Mouse (Mus musculus) bone marrow macrophage, adult 2 months (primary cell): ENCODE measurements around the gene Pde4c. TPM values are rescaled to one million over a fixed set of nuclear protein-coding genes. Genes with fewer than 3 reads are reported as not detected.

Experiments
- H3K27ac ChIP-seq: 2 replicates; pipeline ENCODE4 v1.5.1; 2012; ENCODE audit warnings: low read depth, low read length; ENCODE audit not compliant: insufficient read depth
- H3K4me1 ChIP-seq: 2 replicates; pipeline ENCODE4 v1.6.1; 2012; ENCODE audit warnings: low read length; ENCODE audit not compliant: control insufficient read depth, insufficient read depth
- H3K4me3 ChIP-seq: 2 replicates; pipeline ENCODE4 v1.5.1; 2012; ENCODE audit warnings: mild to moderate bottlenecking, low read length, moderate library complexity; ENCODE audit not compliant: insufficient read depth
- CTCF ChIP-seq: IDR thresholded peaks from 2 replicates; pipeline ENCODE4 v1.5.1; 2012; ENCODE audit warnings: low read depth, mild to moderate bottlenecking, low read length, moderate library complexity
- POLR2A ChIP-seq: IDR thresholded peaks from 2 replicates; pipeline ENCODE4 v1.6.1; 2012; ENCODE audit warnings: mild to moderate bottlenecking, low read depth, low read length, borderline replicate concordance
- polyA plus RNA-seq: library from polyadenylated mRNA; stranded (reverse); fragments of >200 nt; gene quantifications from 2 replicates; pipeline ENCODE4 v1.2.4, GENCODE M21; 2012; ENCODE audit not compliant: missing spikeins, insufficient read depth, insufficient read length

Pde4c gene
- polyA plus RNA-seq, 1 experiment: not detected

- no peak overlapping the region for H3K4me3 ChIP-seq
- TF ChIP-seq CTCF: no peak
- TF ChIP-seq POLR2A: no peak
- H3K4me1 ChIP-seq: peaks cover 12% of the 10 kb centered on the region
- no peak overlapping the region for H3K27ac ChIP-seq
These were observed 6.8 kb upstream of the Pde4c start for GRCm38 (mm10) chr8:70716521-70717400.

- Histone ChIP-seq H3K4me1 (peaks cover 12% of the 10 kb centered on the region), H3K4me3 (no peak within 1 kb of the TSS), H3K27ac (no peak within 1 kb of the TSS)
- TF ChIP-seq CTCF (peak; percentile 58), POLR2A (no peak)
These were observed 5.2 kb upstream of the Pde4c start, which contains the start of gene Gm3336 for GRCm38 (mm10) chr8:70718297-70718696. Gm3336 (plus strand) TSS chr8:70718543.

- Histone ChIP-seq H3K4me3 (peak overlapping the region; percentile 16; the same call in 1 of the 2 replicates), H3K27ac (peak overlapping the region; percentile 70), H3K4me1 (peaks cover 12% of the 10 kb centered on the region)
- TF ChIP-seq POLR2A (no peak), CTCF (no peak)
These were observed 3.7 kb upstream of the Pde4c start for GRCm38 (mm10) chr8:70719796-70720270.

GRCm38 (mm10) chr8:70720739-70721138 is 2.8 kb upstream of the Pde4c start:
- TF ChIP-seq CTCF (peak; percentile 68), POLR2A (no peak)

GRCm38 (mm10) chr8:70721601-70722000 is 1.9 kb upstream of the Pde4c start:
- no peak overlapping the region for H3K27ac ChIP-seq
- H3K4me1 ChIP-seq: peaks cover 12% of the 10 kb centered on the region
- TF ChIP-seq POLR2A: no peak
- H3K4me3 ChIP-seq: no peak overlapping the region

More at GRCm38 (mm10) chr8:70720739-70721138, 2.8 kb upstream of the Pde4c start:
- H3K4me3 ChIP-seq: no peak overlapping the region
- peaks cover 12% of the 10 kb centered on the region for H3K4me1 ChIP-seq
- H3K27ac ChIP-seq: no peak overlapping the region

- H3K4me1 ChIP-seq: peaks cover 9% of the 10 kb centered on the region
- TF ChIP-seq POLR2A (no peak), CTCF (no peak)
- no peak overlapping the region for H3K4me3 ChIP-seq
- no peak overlapping the region for H3K27ac ChIP-seq
These were observed 696 bp downstream of the Pde4c start for GRCm38 (mm10) chr8:70724216-70724615.

GRCm38 (mm10) chr8:70725792-70726447 is 2.4 kb downstream of the Pde4c start:
- TF ChIP-seq CTCF: no peak
- no peak for TF ChIP-seq POLR2A
- H3K4me1 ChIP-seq: no peaks in the 10 kb centered on the region
- no peak overlapping the region for H3K27ac ChIP-seq
- no peak overlapping the region for H3K4me3 ChIP-seq

- no peaks in the 10 kb centered on the region for H3K4me1 ChIP-seq
- TF ChIP-seq POLR2A (no peak), CTCF (no peak)
- no peak overlapping the region for H3K4me3 ChIP-seq
- H3K27ac ChIP-seq: no peak overlapping the region
These were observed 3.2 kb downstream of the Pde4c start for GRCm38 (mm10) chr8:70726721-70727120.

GRCm38 (mm10) chr8:70729808-70730475 is 6.4 kb downstream of the Pde4c start:
- Histone ChIP-seq H3K4me3 (peak overlapping the region; percentile 13; the same call in 1 of the 2 replicates), H3K4me1 (no peaks in the 10 kb centered on the region), H3K27ac (no peak overlapping the region)
- TF ChIP-seq POLR2A (no peak), CTCF (no peak)

- H3K4me3 ChIP-seq: no peak overlapping the region
- no peak overlapping the region for H3K27ac ChIP-seq
- H3K4me1 ChIP-seq: no peaks in the 10 kb centered on the region
- TF ChIP-seq CTCF (no peak), POLR2A (no peak)
These were observed 7.4 kb downstream of the Pde4c start for GRCm38 (mm10) chr8:70730956-70731355.
